In the genomic region with DNA sequence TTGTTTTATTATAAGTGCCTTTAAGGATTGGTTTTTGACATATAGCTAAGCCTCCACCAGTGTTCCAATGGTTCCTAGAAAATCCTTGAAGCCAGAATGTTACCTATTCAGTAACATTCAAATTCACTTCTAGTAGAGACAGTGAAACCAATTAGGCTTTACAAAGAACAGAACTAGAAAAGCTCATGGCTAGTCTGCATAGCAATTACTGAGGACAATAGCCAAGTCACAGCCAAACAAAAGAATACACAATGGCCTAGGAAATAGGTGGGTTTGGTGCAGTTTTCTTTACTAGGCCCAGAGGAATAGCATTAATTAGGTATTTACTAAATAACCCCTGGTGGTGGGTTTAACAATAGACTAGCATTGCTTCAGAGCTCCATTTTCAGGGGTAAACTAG, we compare ENCODE assay signal across 24 mouse cellular contexts.
DNase-seq lines count a peak whose midpoint lies in the region; TF ChIP-seq lines count a peak whose summit lies in the region.
"Had no signal": no experiment of that assay in that cellular context is flagged by ENCODE, and none has a peak within 500 bp of the region (broad histone marks: within the 10 kb centered on the region; RNA-seq: fewer than 3 reads in every experiment).

No protein-coding gene starts in this region.

- in situ Hi-C loops in ES-E14 (cut with MboI; ENCODE audit: low sequenced_read_pairs in 2 of 2, unreplicated experiment in 2 of 2) = no loop called here

- H3K9me3 ChIP-seq in E14TG2a.4 (ENCODE audit: low read length) (no peaks in the 10 kb centered on the region), ES-E14 (ENCODE audit: control insufficient read depth, insufficient read depth, low read depth, low read length) (no peaks in the 10 kb centered on the region)
- H3K9me3 ChIP-seq: embryonic facial prominence, embryonic 12.5 days; embryonic facial prominence, embryonic 15.5 days; forebrain, embryonic 15.5 days; G1E; hindbrain, embryonic 12.5 days; hindbrain, embryonic 15.5 days had no signal

- no peaks in the 10 kb centered on the region for H3K27me3 ChIP-seq in E14TG2a.4 (ENCODE audit: insufficient read depth, low read length)
- H3K27me3 ChIP-seq: CH12.LX; embryonic facial prominence, embryonic 12.5 days; embryonic facial prominence, embryonic 15.5 days; forebrain, embryonic 15.5 days; hindbrain, embryonic 12.5 days; hindbrain, embryonic 15.5 days; Patski had no signal

- H3K4me1 ChIP-seq in E14TG2a.4 (replicated peaks; ENCODE audit: low read depth, low read length) = peaks cover 17% of the 10 kb centered on the region
- H3K4me1 ChIP-seq in ES-E14 (ENCODE audit: control insufficient read depth in 2 of 2, insufficient read depth in 2 of 2, low read length in 2 of 2, poor library complexity in 1 of 2) = peaks cover 0 to 7% of the 10 kb centered on the region in 2 experiments; a peak in 2 of 4 replicates
- H3K4me1 ChIP-seq: embryonic facial prominence, embryonic 12.5 days; embryonic facial prominence, embryonic 15.5 days; forebrain, embryonic 15.5 days; hindbrain, embryonic 12.5 days; hindbrain, embryonic 15.5 days had no signal

- no peak overlapping the region; the same call in 1 of the 2 replicates for H3K27ac ChIP-seq in ES-E14 (ENCODE audit: insufficient read depth, low read depth, low read length, poor library complexity, severe bottlenecking)
- H3K27ac ChIP-seq: embryonic facial prominence, embryonic 12.5 days; embryonic facial prominence, embryonic 15.5 days; forebrain, embryonic 15.5 days; gastrocnemius, adult 2 months; hindbrain, embryonic 12.5 days; hindbrain, embryonic 15.5 days had no signal

- H3K4me3 ChIP-seq in E14TG2a.4 (replicated peaks; ENCODE audit: low read length) (no peak overlapping the region), ES-E14 (ENCODE audit: insufficient read depth in 1 of 2, low read depth in 1 of 2, low read length in 2 of 2, poor library complexity in 1 of 2, severe bottlenecking in 1 of 2) (no peak overlapping the region)
- H3K4me3 ChIP-seq: embryonic facial prominence, embryonic 12.5 days; embryonic facial prominence, embryonic 15.5 days; forebrain, embryonic 15.5 days; gastrocnemius, adult 2 months; hindbrain, embryonic 12.5 days; hindbrain, embryonic 15.5 days had no signal

- H3K9ac ChIP-seq in ES-E14 (ENCODE audit: insufficient read depth, low read depth, low read length, poor library complexity, severe bottlenecking) = no peak overlapping the region
- H3K9ac ChIP-seq: embryonic facial prominence, embryonic 12.5 days; embryonic facial prominence, embryonic 15.5 days; forebrain, embryonic 15.5 days; hindbrain, embryonic 12.5 days; hindbrain, embryonic 15.5 days had no signal

- peak; percentile 15 for TF ChIP-seq CTCF in E14TG2a.4 (conservative IDR thresholded peaks at IDR 0.05; ENCODE audit: low read length)

- DNase-seq in ES-E14 (ENCODE audit: low read depth, low spot score) (peak; percentile 65), ZHBTc4 (ENCODE audit: low read depth, low spot score) (peak; percentile 89)
- no peak for DNase-seq in urinary bladder, postnatal 14 days (ENCODE audit: low spot score)
- no peak for DNase-seq in urinary bladder, postnatal 25 days (ENCODE audit: low spot score)
- no peak for DNase-seq in thymus, postnatal 14 days
- DNase-seq: adrenal gland, postnatal 10 days; adrenal gland, postnatal 36 days; B cell, adult 2 months; cerebellum, adult 18-20 months; cerebellum, adult 9-10 months; cerebellum, postnatal 14 days; gastrocnemius, adult 2 months; gastrocnemius, postnatal 14 days; heart, adult 11 months; kidney, adult 11 months had no signal

- H3K36me3 ChIP-seq in E14TG2a.4 (ENCODE audit: insufficient read depth, low read length) (no peaks in the 10 kb centered on the region), ES-E14 (ENCODE audit: control insufficient read depth, insufficient read depth, low read length, poor library complexity, severe bottlenecking) (no peaks in the 10 kb centered on the region)
- H3K36me3 ChIP-seq: embryonic facial prominence, embryonic 12.5 days; embryonic facial prominence, embryonic 15.5 days; forebrain, embryonic 15.5 days; G1E; hindbrain, embryonic 12.5 days; hindbrain, embryonic 15.5 days had no signal

TF ChIP-seq in ES-E14, 5 proteins besides CTCF, POLR2A, EP300 and RAD21:
- TF ChIP-seq ZNF384 (IDR thresholded peaks at IDR 0.05; ENCODE audit: low read depth, low read length) (no peak), CHD2 (IDR thresholded peaks at IDR 0.05; ENCODE audit: low read depth, low read length) (no peak), MAFK (IDR thresholded peaks at IDR 0.05; ENCODE audit: insufficient read depth, low read depth, low read length) (no peak), HCFC1 (IDR thresholded peaks at IDR 0.05; ENCODE audit: borderline replicate concordance, insufficient read depth, low read length) (no peak), ZC3H11A (IDR thresholded peaks at IDR 0.05; ENCODE audit: borderline replicate concordance, low read depth, low read length) (no peak)

Comparison
In these comparisons a context has a peak if more than half of its experiments do, and no peak if none do; other contexts are left out.
1. DNase-seq: peak in ES-E14 (single experiment) and ZHBTc4 (single experiment); none in urinary bladder, postnatal 14 days (single experiment), urinary bladder, postnatal 25 days (single experiment) and thymus, postnatal 14 days (single experiment).